Mouse (Mus musculus) retina, postnatal 7 days (tissue): ENCODE measurements around the gene Rps6kc1.
A peak's percentile ranks its signal among the peaks of the same experiment; 100 is the strongest.

Source experiments
- DNase-seq: peaks from one replicate; pipeline ENCODE4 v3.0.0-alpha.2; 2012; ENCODE audit warnings: low read depth, low spot score

Gene Rps6kc1

DNA sequence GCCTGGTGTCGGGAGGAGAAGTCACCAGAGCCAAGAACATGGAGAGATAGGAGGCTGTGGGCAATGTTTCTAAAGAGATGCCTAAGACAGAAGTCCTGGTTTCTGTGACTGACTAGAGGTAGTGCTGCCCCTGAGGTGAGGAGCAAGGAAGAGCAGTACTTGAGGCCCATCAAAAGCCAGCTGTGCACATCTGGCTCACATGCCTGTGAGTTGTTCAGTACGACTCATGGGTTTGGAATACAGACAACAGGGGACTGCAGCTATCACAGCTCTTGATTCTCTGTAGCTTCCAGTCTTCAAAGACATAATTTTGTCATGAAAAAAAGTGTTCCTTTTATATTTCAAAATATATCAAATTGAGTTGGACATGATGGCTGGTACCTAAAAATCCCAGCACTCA, 10.5 kb downstream of the Rps6kc1 start:
- DNase-seq: no peak

DNA sequence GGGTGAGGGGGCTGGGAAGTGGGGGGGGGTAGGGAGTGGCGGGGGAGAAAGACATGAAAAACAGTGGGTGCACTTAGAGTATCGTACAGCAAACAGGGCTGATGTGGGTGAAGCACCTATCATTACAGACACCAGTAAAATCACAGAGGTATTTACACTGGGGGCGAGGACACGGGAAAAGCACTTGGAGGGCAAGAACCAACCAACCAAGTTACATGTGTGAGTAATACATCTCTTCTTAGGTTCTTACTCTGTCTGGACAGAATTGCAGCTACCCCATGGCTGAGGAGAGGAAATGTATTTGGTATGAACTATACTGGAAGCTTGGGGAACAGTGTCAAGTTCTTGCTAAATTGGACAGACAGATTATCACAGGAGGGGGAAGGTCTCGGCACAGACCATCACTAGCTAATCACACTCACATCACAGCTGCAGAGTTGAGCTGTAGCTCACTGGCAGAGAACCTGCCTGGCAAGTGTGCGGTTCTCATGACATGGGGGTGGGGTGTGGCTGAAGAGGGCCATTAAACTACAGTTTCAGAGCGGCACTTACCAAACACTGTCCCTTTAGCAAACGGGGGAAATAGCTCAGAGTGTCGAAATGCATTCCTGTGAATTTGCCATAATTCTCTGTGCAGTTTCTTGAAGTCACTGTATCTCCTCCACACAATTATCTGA, 12.5 kb downstream of the Rps6kc1 start:
- DNase-seq: no peak

DNA sequence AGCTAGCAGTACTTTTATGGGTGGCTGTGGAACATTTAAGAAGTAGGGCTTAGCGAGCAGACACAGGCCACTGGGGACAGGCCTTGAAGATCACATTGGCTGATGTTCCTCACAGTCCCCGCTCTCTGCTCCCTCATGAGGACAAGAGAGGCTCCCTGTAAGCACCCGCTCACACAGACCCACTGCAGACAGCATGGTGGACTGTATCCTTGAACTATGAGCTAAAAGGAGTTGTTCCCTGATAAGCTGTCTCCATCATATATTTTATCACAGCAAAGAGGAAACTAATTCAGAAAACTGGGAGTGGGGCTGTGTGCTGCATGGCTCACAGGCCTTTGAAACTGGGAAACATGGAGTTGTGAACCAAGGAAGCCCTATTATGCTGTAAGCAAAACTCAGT, 13.4 kb downstream of the Rps6kc1 start:
- DNase-seq: no peak

DNA sequence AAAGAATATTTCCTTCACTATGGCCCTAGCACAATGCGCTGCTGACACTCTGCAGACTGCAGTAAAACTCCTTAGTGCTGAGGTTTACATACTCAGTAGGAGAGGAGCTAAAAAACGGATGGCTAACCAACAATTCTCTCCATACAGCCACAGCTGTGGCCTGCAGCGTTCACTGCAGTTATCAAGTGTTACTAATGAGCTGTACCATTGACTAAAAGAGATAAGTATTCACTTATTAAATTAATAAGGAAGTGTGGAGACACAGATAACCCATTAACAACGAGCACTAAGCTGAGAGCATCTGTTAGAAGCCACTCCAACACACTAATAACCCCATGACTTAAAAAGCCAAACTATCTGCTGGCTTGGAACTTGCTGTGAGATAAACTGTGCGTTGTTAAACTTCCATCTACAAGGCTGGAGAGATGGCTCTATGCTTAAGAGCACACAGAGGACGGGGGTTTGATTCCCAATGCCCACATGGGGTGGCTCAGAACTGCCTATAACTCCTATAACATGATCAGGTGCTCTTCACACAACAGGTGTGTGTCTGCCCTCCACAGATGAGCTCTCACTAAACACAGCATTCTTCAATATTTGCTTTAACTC, 17.9 kb downstream of the Rps6kc1 start:
- DNase-seq: no peak

DNA sequence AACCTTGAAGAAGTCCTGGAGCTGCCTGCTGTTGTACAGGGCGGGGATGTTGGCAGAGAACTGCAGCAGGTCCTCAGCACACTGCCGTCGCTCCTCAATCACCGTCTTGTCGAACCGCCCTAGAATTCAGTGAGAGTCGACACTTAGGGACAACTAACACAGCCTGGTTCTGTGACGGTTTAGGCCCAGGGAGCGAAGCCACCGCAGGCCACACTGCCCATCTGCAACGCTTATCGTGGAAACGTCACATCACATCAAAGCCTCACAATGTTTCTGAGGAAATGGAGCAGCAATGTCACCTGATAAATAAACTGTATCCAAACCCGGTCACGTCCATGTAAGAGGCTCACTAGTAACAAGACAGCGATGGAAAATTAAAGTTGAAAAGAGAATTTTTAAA, 22.9 kb downstream of the Rps6kc1 start:
- no peak for DNase-seq

DNA sequence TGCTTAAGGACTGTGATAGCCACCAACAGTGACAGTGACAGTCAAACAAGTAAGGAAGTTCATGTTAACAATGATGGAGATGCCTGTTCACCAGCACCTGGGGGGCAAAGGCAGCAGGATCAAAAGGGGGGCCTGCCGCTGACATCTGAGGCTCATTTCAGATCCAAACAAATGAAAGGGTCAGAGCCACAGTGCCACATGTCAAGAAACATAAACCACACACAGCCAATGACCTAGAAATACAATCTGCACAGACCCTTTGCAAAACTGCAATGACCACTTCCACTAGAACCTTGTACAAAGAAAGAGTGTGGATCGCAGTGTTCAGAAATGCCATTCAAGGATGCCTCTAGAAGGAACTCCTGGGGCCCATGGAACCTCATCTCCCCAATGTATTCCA, 23.5 kb downstream of the Rps6kc1 start:
- DNase-seq: no peak

DNA sequence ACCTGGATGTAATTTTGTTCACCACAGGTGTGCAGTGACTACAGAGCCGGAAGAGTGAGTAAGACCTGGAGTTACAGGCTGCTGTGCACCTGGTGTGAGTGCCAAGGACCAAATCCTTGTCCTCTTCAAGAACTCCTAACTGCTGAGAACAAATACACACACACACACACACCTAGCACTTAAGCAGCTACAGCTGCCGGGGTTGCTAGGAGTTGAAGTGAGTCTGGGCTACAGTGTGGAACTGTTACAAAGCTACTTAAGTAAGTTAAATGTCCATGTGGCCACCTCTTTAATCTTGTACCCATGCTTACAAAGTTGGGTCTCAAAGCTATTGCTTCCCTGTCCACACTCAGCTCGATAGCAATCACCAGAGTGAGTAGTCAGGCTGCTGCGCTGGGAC, 25.6 kb downstream of the Rps6kc1 start:
- no peak for DNase-seq

DNA sequence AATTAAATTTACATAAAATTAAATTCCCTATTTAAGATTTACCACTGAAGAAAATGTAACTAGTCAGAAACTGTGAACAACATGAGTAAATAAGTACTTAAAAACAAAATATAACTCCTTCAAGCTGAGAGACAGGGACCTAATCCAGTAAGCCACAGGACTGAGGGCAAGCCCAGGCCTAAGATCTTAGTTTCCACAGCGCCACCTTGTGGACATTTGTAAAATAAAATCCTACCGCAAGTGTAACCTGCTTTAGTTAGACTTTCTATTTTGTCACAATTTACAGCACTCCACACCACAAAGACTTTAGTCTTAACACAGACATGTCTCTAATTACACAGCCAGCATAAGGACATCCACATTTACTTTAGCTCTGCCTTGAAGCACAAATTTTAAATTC, 30.1 kb downstream of the Rps6kc1 start:
- peak; percentile 72 for DNase-seq

DNA sequence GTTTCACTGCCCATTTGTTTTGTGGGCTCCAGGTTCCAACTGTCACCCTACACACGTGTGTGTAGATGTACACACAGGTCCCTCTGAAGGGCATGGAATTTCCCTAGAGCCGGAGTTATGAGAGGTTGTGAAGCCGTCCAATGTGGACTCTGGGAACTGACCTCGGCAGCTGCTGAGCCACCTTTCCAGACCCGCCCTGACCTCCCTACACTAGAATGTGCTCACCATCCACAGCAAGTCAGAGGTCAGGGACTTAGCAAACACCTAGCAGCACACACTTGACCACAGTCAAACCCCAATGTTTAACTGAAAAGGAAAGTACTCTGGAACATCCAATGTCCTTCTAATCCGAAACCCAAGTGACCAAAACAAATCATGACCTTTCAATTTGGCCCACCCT, 30.9 kb downstream of the Rps6kc1 start:
- DNase-seq: no peak

DNA sequence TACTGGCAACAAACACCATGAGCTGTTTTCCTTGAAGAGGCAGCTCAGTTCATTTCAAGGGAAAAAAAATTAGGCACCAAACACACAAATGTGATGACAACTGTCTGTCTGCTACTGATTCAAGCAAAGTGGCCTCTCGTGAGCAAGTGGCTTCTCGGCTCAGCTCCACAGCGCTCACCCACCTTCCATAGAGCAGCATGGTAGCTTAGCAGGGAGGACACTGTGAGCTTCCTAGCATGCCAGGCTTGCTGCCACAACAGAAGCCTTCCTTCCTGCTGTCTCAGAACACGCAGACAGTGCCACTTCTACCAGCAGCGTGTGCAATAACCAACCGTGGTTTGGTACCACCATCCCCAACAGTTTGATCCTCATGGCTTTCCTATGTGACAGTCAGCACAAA, 35.8 kb downstream of the Rps6kc1 start:
- DNase-seq: no peak

DNA sequence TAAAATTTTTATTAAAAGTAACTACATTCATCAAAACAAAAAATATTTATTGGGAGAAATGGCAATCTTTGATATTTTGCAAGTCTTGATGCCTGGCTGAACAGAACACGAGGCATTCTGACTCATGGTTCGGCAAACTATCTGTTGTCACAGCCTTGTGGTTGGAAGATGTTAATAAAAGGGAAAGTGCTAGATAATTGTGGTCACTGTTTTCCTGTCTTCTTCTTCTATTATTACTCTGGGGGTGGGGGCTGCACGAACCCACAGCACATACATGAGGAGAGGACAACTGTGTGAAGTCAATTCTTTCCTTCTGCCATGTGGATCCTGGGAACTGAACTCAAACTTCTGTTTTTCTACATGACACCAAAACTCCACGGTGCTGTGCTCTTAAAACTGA, 36.5 kb downstream of the Rps6kc1 start:
- DNase-seq: no peak

DNA sequence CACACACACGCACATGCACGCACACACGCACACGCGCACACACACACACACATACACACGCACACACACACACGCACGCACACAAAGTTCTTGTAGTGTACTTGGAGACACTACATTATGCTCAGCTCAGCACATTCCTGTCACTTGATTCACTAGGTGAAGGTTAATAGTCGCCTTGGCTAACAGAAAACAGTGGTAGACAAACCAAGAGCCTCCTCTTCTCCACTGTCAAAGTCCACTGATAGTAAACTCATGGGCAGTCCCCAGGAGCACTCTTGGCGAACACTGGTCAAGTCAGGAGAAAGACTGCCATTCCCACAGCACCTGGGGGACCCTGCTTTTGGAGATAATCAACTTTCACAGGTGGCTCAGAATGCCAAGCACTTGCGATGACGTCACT, 40.5 kb downstream of the Rps6kc1 start:
- no peak for DNase-seq

DNA sequence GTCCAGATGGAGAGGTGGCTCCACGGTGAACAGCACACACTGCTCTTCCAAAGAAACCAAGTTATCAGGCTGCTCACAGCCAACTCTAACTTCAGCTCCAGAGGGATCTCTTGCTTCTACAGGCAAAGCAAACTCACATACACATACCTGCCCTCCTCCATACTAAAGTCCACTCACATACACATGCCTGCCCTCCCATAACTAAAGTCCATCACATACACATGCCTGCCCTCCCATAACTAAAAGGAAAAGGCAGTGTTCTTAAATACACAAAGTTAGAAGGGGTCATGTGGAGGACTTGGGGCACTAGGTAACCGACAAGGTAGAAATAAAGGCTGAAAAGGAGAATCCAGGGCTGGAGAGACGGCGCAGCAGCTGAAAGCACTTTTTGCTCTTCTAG, 41.6 kb downstream of the Rps6kc1 start:
- DNase-seq: no peak

DNA sequence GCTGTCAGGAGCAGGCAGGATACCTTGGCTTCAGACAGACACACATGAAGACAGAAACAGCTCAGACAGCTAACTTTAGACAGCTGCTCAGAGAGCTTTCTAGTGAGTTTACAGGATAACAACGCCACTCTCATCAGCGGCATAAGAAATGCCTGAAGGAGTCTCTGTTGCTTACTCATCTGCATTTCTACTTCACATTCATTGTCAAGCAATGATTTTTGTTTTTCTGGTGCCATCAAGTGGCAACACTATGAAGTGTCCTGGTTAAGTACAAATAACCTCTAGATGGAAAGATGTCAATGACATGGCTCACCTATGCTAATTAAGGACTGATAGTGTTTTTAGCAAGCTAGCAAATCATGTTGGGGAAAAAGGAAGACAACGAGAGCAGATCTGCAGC, 42.8 kb downstream of the Rps6kc1 start:
- DNase-seq: no peak

DNA sequence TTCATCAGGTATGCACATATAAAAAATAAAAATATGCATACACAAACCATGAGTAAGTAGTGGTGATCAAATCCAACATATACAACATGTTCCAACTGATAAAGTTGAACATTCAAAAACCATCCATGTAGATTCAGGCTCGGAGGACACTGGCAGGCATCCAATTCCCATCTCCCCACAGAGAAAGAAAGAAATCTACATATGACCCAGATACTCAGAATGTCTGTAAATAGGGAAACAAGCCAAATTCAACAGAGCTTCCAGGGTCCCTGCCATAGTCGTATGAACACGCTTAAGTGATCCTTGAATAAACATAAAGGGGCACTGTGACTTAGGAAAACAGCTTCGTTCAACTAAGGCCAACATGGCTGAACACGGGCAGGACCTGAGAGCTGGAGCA, 49.9 kb downstream of the Rps6kc1 start:
- DNase-seq: peak; percentile 37

DNA sequence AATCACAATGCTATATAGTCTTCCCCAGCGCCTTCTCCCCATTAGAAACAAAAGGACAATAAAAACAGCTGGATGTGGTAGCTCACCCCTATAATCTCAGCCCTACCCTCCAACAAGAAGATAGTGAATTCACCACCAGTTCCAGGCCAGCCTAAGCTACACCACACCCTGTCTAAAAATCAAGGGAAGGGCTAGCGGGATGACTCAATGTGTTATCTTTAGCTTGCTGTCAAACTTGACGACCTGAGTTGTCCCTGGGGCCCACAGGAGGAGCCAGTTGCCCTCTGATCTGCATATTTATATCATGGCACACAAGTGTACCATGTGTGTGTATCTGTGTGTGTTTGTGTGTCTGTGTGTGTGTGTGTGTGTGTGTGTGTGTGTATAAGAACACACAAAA, 57.1 kb downstream of the Rps6kc1 start:
- no peak for DNase-seq

DNA sequence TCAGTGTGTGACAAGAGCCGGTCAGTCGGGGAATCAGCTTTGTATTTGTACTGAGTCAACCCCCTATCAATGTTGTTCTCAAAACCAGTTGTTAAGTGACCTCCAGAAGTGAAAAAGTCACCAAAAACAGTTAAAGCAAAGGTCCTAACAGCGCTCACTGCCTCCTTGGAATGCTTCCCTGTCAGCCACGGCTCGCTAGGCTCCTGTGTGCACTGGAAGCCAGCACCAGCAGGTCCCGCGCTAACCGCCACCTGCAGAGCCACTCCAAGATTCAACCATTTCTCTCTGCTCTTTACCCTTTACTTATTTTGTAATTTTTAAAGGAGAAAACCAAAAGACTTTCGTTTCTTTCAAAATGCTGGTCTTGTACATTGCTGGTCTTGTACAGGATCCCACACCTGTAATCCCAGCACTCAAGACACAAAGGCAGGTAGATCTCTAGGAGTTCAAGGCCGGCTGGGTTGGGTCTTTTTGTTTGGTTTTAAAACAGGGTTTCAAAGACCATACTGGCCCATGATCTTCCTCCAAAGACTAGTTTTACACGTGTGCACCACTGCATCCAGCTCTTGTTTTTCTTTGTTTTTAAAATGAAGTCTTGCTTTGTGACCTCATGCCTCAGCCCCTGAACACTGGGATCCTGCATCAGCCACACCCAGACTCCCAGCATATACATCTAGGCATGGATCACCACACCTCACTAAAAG, 62.3 kb downstream of the Rps6kc1 start:
- DNase-seq: no peak

DNA sequence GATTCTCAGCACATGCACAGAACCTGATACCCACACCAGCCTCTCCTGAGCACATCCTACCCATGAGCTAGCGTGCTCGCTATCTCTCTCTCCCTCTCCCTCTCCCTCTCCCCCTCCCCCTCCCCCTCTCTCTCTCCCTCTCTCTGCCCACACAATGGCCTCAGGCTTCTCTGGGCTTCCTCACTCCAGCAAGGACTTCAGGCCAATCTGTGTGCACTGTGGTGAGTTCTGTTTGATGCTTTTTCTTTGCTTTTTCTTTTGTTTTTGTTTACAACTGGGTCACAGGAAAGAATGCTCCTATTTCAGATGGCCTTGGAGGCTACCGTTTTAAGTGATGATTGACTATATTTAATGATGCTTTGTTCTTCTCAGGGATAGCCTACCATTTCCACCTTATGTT, 62.9 kb downstream of the Rps6kc1 start:
- no peak for DNase-seq

DNA sequence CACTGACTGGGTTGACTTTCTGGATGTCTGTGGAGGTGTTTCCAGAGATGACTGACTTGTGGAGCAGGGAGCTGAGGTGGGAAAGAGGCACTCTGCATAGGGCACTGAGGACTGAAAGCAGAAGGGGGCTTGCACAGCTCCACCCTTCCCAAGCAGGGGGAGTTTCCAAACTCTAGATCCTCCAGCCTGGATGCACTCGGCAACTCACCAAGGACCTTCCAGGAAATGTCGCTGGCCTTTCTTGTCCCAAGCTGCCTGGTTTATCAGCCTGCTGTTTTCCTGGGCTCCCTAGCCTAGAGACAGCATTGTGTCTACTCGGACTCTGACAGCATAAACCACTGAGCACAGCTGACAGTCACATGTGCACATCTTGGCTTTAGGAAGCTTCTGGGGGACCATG, 64.6 kb downstream of the Rps6kc1 start:
- no peak for DNase-seq

DNA sequence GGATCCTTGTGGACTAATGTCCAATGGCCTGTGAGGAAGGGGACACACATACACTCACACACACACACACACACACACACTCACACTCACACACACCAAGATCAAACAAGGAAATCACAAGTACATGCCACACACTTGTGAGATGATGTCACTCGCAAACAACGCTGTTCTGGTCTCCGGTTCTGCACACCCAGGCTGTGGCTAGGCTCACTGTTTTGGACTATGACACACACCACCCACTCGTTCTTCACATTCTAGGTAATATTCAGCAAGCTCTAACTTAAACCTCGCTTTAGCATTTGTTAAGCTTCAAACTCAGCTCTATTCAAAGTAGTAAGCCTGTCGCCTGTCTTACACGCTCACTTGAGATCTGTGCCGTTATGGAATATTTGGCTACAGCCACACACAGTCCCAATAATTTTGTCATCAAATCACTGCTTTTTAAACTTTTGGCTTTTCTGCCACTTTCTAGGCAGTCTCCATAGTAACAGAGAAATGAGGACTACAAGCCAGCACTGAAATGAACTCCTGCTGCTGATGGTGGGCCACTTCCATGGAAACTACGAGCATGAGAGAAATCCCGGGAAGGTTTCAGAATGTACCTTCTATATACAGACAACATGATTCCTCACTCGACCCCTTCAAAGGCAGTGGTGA, 65.4 kb downstream of the Rps6kc1 start:
- no peak for DNase-seq

DNA sequence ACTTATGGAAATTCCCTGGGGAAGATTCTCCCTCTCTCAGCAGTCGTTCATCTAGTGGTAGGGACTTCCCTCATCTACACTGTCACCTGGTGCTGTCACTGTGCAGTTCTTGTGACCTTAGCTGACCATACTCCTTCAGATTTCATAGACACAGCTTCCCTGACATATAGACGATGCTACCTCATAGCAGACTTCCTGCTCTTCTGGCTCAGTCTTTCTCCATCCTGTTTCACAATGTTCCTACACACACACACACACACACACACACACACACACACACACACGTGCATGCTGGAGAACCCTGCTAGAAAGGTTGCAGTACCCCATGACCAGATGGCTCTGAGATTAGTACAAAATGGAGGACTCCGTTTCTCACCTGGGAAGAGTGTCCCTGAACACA, 66.2 kb downstream of the Rps6kc1 start:
- DNase-seq: no peak

DNA sequence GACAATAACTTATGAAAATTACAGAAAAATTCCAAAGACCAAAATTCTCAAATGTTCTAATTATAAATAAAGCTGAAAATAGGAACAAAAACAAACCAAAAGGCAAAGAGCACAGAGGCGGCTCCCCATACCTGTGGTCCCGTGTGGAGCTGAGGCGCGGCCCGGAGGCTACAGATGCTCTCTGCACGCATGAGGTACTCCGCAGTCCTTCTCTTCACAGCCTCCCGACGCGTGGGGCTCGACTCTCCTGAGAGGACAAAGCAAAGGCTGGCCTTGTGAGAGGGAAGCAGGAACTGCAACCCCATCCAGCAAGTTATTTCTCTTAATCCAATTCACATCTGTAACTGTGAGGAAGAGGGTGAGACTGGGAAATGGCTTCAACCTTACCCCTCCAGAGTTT, 67.2 kb downstream of the Rps6kc1 start:
- DNase-seq: no peak

DNA sequence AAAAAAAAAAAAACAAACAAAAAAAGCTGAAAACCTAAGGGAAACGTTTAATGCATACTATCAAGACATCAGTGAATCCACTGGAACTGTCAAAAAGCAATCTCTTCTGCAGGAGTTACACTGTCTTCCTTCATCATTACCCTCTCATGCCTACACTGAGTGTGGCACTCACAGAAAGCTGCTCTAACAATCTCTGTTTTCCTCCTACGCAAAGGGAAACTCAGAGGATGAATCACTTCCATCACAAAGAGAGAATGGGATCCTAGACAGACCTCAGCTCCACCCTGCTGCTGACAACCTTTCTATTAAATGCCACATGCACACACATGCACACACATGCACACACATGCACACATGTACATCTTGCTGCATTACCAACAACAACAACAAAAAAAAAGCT, 75.5 kb downstream of the Rps6kc1 start:
- DNase-seq: no peak
